Mouse (Mus musculus) spleen, adult 12 weeks (tissue): ENCODE data around the gene Ppp2r3d.
"Not testable (repeated sequence)": the region's sequence is repeated elsewhere in the genome, so short reads cannot be mapped to it uniquely, and the experiment has no call there.

Experiments used
- DNase-seq: peaks from one replicate; pipeline ENCODE4 v3.0.0; 2022; ENCODE audit warnings: low spot score

Ppp2r3d gene

DNA sequence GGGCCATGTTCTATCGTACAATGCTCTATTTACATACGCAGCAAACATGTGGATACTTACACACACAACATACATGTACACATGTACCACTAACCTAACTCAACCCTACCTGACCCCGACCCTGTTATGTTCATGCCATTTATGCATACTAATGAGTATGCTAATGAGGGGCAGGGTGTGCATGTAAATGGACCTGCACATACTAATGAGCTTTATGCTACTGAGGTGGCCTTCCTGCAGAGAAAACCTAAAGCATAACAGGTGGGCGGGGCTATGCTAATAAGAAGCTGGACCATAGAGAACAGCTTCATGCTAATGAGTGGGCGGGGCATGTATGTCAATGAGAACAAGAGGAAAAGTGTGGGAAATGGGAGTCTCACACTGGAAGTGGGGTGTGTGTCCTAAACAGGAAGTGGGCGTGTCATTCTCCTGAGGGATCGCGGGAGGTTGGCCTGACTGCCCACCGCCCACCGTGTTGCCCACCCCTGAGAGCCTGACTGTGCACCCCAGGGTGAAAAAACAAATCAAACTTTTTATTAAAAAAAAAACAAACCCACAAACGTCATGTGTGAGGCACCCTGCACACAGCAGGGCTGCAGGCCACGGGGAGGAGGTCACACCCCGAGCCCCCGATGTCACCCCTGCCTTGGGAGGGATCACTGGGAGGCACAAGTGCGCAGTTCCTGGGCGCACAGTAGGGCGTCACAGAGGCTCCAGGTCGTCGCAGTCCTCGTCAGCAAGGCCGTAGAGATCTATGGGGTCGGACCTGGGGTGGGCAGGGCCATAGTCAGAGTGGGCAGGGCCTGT lies at the start of gene Ppp2r3d:
Gene Ppp2r3d, minus strand, starts transcription at position 803 of the 807 bp plus-strand sequence.
- DNase-seq = no peak

- DNase-seq = not testable (repeated sequence)
Observed at GRCm38 (mm10) chr9:124493693-124494092, 17.0 kb upstream of the Ppp2r3d start, which contains the start of gene Gm21836. Gm21836 (minus strand) TSS chr9:124493793.

GRCm38 (mm10) chr9:124480361-124480980 lies 3.8 kb upstream of the Ppp2r3d start:
- not testable (repeated sequence) for DNase-seq

- DNase-seq = no peak
Observed at GRCm38 (mm10) chr9:124478081-124478480, 1.4 kb upstream of the Ppp2r3d start.

DNA sequence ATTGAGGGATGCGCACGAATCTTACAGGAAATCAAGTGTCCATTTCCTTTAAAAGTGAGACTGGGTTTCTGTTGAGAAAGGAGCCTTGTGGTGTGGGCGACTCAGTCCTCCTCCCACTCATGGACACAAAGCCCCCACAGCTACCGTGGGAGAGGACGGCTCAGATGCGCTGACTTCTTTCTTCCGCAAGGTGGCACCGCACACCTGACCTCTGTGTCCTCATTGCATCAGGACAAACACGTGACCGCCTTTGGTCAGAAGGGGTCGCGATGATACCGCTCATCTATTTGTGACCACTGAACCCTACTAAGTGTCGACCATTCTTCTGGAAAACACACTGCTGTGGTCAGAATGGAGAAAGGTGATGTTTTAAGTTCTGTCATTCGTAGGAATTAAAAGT lies 1.0 kb downstream of the Ppp2r3d start:
- DNase-seq = no peak

DNA sequence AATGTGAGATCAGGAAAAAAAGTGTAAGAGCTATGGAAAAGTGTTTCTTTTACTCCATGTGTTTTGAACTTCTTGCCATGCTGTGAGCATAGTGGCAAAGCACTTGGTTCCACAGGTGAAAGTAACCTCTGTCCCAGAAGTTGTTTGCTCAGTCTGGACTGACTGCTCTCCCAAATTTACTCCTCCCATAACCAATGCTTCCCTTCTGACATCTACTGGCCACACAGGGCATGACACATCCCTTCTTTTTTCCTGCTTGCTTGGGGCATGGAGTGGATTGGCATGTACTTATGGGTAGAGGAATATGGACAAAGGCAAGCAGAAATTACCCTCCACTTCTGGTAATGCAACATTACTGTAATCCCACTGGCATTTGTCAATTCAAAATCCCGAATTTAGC lies 20.1 kb downstream of the Ppp2r3d start:
- no peak for DNase-seq

DNA sequence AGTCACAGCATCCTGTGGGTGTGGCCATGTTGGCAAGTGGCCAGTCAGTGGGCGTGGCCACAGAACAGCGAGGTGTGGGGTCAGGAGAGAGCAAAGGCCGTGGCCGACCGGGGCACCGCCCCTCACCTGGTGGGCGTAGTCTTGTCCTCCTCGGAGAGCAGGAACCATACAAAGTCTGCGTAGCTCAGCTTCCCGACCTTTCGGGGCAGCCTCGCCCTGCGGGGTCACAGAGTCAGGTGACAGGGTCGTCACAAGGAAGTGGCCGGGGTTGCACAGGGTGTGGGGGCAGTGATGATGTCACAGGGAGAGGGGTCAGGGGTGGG lies 34.2 kb downstream of the Ppp2r3d start:
- DNase-seq = no peak

DNA sequence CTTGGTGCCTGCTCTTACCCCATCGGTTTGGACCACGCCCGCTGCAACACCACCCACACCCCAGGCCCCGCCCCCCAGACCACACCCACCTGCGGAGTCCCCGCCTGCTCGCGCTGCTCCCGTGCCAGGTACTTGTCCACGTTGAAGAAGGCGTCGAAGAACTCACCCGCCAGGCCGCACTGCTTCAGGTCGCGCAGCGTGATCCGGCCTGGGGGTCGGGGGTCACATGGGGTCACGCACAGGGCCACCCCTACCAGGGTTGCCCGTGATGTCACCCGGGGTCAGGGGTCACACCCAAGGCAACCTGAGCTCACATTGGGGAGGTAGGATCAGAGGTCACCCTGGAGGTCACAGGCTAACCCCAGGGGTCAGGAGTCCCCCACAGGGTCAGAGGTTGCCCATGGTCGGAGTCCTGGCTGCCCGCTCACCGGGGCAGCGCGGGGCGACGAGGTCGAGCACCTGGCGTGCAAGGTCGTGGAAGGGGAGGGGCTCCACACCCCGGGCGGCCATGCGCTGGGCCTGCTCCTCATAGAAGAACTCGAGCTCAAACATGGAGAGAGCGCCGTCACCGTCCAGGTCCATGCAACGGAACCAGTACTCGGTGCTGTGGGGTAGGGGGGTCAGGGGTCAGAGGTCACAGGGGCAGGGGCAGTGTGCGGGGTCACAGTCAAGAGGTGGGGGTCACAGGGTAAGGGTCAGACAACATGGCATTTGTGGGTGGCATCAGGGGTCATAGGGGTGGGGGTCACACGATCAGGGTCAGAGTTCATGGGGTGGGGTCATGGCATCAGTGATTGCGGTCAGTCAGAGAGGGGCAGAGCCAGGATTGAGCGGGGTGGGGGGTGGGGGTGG lies 34.8 kb downstream of the Ppp2r3d start:
- no peak for DNase-seq

DNA sequence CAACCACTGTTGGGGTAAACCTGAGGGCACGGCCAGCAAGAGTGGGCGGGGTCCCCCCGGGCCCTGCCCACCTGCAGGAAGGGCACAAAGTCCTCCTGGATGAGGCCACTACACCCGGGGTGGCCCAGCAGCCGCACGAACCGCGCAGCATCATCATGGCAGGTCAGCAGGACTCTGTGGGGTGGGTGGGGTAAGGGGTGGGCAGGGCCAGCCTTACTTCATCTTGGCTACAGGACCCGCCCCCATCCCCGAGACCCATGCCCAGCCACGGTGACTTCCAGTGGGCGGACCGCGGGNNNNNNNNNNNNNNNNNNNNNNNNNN lies 36.0 kb downstream of the Ppp2r3d start:
- DNase-seq = no peak

- no peak for DNase-seq
Observed at GRCm38 (mm10) chr9:124439848-124440723, 36.6 kb downstream of the Ppp2r3d start.

DNA sequence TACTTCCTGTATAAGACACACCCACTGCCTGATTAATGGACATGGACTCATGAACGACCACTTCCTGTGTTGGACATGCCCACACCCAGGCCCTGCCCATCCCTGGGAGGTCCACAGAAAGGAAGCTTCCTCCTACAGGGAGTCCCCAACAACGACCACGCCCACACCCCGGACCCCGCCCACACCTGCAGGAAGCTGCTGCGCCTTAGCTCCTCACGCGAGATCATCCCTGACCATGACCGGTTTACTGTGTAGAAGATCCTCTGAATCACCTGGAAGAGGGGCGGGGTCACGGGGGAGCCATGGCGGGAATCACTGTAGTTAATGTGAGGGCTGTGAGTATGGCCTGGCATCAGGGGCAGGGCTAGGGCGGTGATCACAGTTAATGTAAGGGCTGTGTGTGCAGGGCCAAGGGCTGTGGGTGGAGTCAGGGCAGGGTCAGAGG lies 37.3 kb downstream of the Ppp2r3d start:
- DNase-seq = no peak

DNA sequence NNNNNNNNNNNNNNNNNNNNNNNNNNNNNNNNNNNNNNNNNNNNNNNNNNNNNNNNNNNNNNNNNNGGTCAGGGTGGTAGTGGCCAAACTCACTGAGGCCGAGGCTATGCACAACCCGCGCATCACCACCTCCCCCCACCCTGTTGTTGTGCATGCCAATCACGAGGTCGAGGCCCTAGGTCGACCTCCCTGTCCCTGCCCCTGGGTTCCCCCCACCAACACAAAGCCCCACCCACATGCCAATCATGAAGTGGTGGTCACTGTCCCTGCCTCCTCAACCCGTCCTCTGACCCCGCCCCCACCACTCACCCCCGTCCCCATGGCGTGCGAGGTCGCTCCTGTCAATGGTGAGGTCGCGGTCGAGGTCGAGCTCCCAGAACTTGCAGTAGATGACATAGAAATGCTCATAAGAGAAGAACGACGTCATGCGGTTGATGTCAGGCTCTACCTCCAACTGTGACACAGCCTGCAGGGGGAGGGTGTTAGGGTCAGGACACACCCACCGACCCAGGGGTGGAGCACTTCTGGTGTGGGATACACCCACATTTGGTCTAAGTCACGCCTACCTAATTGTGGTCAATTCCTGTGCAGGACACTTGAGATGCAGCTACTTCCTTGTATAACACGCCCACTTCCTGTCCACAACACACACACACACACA lies 37.9 kb downstream of the Ppp2r3d start:
- DNase-seq = no peak

DNA sequence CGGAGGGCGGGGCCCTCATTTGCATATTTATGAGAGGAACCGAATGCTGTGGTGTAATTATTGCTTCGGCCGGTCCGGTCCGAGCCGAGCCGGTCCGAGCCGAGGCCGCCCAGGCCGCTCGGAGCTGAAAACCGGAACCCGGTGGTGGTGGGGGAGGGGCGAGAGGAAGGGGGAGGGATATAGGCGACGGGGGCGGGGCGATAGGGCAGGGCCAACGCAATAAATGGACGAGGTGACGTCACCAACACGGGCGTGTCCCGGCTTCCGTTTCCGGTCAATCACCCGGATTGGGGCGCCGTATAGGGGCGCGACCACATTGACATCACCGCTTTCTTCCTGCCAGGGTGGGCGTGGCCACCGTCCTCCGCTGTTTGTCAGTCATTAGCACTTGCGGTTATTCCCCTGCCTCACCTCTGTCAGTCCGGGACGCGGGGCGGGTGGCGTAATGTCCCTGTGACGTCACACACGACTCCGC lies 51.2 kb downstream of the Ppp2r3d start:
- DNase-seq = peak; percentile 62

DNA sequence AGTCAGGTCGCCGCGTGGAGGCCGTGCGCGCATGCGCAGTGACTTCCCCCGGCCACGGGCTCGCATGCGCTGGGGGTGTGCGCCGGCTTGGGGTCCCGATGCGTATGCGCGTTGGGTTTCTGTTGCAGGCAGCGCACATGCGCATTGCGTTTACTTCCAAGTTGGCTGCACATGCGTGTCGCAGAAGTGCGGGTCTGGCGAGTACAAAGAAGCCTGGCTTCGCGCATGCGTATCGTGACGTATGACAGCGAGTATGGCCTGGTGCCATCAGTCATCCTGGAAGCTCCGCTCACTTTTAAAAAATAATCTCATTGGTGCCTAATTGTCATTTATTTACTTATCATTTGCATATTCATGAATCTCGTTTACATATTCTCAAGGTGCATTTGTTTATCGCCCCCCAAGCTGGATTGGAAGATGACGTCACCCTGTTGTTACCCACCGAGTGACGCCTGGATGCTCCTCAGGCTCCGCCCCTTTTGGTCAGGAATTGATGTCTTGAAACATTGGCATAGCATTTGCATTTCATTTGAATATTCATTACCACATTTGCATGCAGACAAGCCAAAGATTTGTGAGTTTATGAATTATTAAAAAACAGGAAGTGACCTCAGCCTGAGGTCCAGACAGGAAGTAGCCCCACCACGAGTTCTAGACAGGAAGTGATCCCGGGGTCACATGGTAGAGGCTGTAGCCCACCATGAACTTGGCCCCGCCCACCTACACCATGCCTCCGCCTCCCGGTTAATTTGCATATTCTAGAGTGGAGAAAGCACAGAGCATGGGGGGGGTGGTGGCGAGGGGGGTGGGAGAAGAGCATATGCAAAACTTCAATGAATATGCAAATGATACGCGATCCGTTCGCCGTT lies 51.9 kb downstream of the Ppp2r3d start:
- peak; percentile 80 for DNase-seq

DNA sequence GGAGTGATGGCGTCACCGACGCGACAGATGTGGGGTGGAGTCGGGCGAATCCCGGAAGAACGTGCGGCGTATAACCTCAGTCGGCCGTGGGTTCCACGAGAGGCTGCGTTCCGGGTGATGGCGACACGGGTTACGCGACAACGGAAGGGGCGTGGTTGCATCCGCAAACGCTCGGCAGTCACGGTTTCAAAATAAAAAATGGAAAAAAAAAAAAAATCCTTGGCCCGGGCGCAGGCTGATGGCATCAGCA lies 52.5 kb downstream of the Ppp2r3d start:
- no peak for DNase-seq

DNA sequence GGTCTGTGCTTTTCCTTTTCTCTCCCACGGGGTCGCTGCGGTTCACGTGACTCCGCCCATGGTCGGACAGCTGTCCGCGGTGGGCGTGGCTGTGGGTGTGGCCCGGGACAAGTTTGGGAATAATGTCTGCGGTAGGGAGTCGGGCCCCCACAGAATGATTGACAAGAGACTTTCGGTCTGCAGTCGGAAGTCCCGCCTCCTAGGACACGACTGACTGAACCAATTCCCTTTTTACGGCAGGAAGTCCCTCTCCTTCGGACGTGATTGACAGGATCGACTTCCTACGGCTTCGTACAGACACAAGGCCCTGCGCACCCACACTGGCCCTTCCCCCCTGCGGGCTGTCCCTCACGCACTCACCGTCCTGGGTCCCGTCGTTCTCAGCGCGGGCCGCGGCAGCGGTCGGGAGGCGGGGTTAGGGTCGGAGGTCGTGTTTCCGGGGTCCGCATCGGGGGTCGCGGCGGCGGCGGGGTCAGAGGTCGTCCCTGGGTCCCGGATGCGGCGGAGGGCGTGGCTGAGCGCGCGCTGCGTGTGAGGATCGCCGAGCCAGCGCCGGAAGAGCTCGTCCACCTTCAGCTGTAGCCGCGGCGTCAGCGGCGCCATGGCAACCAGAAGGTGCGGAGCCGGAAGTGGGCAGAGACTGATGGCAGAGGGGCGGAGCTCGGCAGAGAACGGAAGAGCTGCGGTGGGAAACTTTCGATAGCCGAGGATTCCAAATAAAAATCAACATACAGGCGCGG lies 53.0 kb downstream of the Ppp2r3d start:
- DNase-seq = peak; percentile 84

DNA sequence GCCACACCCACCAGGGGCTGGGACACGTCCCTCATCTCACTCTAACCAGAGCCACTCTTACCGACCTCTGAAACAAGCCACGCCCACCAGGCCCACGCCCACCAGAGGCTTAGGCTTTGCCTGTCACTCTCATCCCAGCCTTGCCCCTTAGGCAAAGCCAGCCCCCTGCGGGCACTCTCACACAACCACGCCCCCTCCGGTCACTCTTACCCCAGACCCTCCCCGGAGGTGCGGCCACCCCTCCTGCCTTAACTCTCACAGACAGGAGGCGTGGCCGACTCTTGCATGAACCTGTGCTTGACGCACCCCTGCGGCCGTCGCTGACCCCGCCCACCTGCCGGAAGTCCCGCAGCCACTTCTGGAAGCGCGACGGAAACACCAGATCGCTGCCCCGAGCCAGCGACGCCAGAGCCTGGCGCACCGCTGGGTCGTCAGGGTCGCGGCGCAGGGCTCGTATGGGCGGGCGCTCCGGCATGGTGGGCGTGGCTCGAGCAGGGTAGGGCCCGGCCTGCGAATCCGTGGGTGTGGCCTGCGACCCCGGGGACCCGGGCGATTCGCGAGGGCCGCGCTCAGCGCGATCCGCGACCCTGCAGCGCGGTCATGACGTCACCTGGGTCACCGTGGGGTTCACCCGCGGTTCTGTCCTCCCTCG lies 53.7 kb downstream of the Ppp2r3d start:
- DNase-seq = peak; percentile 81

GRCm38 (mm10) chr9:124422427-124422826 lies 54.3 kb downstream of the Ppp2r3d start:
- DNase-seq = no peak

DNA sequence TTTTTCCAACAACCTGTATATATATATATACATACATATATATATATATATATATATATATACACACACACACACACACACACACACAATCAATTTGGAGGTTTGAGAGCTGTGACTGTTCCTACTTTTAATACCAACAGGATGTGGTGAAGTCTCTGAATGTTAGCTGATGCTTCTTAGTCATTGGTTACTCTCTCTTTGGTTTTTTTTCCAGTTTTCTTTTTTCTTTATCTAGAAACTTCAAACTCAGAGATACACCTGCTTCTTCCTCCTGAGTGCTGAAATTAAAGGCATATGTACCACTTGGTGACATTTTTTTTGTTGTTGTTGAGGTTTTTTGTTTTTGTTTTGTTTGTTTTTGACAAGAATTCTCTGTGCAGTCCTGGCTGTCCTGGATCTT lies 63.8 kb downstream of the Ppp2r3d start:
- no peak for DNase-seq
